Mouse (Mus musculus): ENCODE data around the gene Sptssa.

Sptssa gene

DNA sequence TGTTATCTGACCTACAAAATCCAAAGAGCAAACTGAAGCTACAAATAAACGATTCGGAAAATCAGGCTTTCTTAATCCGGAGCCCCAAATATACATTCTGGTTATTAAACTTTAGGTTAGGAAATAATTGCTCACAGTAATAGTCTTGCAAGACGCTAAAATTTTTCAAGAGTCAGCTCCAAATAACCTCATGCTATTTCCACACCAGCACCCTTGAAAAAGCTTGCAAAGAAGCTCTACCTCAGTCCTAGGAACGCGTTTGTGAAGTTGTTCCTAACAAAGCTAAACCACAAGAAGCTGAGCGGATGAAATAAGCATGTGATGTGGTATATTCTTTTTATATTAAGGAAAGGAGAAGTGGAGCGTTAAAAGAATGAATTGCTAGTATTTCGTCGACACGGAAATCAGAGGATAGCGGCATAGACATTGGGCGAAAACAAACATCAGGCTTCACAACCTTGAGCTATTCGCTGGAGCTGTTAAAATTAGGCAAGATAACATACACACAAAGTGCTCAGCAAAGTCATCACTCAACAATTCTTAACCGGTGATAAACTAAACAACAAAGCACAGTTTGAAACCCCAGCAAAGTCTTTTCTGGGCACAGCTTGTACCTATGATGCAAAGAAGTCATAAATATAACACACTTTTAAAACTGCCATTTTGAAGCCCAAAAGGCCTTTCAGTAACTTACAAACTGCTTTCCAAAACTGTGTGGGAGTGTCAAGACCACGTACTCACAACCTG lies 908 bp downstream of the Sptssa start:
- no peak for DNase-seq (ENCODE audit: low read depth, low spot score)

DNA sequence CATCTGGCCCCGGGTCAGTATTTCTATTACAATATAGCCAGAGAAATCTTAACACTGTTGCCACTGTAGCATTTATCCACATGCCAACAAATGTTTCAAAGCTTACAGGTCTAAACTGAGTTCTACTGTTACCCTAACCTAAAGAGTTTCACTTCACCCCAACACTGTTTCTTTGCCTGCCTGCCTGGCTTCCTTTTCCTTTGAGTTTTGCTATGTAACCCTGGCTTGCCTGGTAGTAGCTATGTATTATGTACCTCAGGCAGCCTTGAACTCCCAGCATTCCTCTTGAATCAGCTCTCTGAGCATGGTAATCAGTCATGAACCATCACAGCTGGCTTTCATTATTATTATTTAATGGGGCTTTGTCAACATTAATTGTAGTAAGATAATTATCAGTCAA lies 1.6 kb downstream of the Sptssa start:
- DNase-seq (ENCODE audit: low read depth, low spot score): no peak

DNA sequence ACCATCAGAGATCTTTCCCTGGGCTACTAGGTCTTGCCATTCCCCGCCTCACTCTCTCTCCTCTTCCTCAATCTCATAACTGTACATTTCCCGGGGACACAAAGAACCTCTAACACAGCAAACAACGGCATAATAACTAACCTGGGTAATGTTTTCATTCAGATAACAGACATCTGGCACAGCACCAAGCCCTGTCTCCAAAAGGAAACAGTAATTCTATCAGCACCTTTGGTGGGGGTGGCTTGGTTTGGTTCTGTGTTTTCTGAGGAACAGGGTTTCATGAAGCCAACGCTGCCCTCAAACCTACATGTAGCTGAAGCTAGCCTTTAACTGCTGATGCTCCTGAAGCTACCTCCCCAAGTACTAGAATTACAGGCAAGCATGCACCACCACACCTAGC lies 2.2 kb downstream of the Sptssa start:
- no peak for DNase-seq (ENCODE audit: low read depth, low spot score)

DNA sequence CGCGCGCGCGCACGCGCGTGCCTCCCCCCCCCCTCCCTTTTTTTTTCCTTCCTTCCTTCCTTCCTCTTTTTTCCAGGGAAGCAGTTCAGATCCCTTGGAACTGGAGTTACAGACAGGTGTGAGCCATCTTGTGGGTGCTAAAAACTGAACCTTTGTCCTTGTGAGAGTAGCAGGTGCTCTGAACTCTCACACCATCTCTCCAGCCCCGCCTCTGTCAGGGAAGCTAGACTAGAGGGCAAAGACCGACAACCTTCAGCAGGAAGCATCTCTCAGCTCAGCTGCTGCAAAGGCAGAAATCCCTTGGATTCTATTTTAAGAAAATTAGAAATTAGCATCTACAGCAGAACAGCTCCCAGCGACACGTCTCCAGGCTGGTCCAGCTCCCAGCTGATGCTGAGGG lies 4.0 kb downstream of the Sptssa start:
- DNase-seq (ENCODE audit: low read depth, low spot score): no peak

DNA sequence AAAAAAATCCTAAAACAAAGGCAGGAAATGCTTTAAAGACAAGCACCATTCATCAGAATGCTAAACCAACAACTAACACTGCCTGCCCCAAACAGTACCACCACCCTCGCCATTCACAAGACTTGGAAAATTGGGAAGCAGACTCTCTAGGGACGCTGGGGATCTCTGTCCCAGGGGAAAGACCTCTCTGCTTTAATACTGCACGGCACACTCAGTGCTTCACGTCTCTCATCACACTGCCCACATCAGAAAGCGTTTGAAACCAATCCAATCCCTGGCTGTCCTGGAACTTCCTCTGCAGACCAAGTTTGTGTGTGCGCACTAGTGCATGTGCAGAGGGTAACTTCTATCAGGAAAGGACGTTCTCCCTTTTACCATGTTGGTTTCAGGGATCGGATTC lies 4.6 kb downstream of the Sptssa start:
- DNase-seq (ENCODE audit: low read depth, low spot score): no peak

DNA sequence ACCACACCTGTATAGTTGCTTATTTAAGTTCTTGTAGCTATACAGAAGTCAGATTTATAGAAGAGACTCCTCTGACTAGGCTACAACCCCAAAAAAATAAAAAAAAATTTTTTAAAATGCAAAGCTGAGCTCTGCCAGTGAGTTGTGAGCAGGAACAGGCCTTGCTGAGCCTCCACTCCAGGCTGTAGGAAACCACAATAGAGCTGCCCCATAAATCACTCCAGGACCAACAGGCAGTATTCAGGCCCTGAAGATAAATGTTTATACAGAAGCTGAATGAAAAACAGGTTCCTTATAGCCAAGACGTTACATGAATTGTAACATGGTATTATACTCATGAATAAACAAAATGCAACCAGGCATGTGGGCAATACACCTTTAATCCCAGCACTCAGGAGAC lies 5.2 kb downstream of the Sptssa start:
- no peak for DNase-seq (ENCODE audit: low read depth, low spot score)

DNA sequence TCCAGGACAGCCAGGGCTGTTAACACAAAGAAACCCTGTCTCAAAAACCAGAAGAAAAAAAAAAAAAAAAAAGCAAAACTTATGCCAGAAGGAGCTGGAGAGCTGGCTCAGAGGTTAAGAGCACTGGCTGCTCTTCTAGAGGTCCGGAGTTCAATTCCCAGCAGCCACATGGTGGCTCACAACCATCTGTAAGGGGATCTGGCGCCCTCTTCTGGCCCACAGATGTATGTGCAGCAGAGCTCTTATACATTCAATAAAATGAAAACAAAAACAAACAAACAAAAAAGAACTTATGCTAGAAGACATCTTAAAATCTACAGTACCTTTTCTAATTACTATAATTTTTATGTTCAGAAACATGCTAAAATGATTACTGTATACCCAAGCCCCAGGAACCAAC lies 11.4 kb downstream of the Sptssa start:
- DNase-seq (ENCODE audit: low read depth, low spot score): no peak

DNA sequence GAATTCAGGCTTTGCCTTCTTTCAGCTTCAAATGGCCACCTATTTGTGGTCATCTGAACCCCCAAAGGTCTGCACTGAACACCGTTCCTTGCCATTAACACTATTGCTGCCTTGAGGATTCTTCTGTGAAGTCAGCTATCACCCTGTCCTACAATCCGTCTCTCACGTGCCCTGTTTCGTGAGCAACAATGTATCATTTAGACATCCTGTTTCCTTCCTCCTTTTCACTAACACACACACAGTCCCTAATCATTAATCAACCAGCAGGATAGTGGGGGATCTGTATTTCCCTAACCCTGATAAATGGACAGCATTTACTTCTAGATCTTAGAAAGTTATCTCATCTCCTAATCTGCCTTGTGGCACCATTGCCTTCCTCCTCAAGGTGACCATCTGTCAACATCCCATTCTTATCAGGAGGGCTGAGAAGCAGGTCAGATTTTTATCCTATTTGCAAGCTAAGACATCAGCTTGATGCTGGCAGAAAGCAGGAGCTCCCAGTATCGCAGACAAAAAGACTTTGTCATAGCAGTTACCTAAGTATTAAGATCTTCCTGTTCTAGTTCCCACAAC lies 13.0 kb downstream of the Sptssa start:
- DNase-seq (ENCODE audit: low read depth, low spot score): no peak

DNA sequence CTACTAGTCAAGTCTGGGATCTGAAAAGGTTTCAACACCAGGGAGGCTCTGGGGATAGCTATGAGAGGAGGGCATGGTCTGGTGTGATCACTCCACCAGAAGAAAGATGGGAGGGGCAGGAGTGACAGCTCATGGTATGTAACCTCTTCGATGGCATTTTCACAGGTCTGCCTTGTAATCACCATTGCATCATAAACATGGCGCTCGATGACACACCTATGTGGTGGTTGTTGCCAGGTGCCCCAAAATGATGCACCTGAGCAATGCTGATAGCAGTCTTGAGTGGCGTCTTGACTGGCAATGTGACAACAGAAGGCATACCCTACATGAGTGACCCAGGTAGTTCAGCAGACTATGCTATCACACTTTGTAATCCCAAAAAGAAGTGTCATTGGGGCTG lies 15.0 kb downstream of the Sptssa start:
- no peak for DNase-seq (ENCODE audit: low read depth, low spot score)

DNA sequence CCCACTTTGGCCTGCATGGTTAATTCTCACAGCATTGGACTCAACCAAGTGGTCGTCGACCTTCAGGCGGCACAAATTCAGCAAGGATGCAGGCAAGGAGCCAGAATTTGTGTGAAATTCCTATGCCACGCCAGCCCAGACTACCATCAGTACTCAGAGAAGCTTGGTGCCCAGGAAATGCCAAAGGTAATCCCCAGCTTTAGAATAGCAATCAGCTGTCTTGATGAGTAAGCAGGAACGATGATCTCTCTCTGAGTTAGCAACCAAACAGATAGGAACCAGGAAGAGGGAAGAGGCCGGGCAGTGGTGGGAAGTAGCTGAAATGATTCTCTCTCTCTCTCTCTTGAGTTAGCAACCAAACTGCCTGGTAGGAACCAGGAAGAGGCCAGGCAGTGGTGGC lies 16.1 kb downstream of the Sptssa start:
- peak; percentile 56 for DNase-seq (ENCODE audit: low read depth, low spot score)

DNA sequence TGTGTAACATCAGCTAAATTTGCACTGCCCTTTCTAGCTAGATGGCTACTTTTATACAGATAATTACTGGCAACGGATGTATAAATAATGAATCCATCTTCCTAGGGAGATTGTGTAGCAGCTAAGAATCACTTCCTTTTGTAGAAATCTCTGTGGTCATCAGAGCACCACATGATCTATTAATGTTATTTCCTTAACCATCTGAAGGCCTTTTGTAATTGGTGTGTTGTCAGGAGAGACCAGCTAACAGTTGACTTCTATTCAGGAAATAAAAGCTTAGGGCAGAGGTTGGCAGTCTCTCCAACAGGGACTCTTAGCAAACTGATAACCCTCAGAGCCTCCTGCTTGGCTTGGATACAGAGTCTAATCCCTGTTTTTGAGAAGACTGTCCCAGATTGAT lies 19.3 kb downstream of the Sptssa start:
- DNase-seq (ENCODE audit: low read depth, low spot score): no peak

DNA sequence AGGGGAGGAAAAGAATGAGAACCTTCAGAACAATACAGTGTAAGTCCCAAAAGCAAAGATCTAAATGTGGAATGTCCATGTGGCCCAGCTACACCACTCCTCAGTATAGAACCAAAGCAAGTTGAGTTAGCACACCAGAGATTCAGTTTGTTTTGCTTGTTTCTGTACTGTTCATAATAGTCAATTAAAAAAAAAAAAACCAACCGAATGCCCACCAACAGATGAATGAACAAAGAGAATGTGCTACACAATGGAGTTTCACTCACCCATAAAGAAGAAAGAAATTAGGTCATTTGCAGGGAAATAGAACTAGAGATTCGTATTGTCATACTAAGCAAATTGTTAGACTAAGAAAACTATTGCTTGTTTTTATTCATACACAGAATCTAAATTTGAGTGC lies 24.2 kb downstream of the Sptssa start:
- DNase-seq (ENCODE audit: low read depth, low spot score): no peak

DNA sequence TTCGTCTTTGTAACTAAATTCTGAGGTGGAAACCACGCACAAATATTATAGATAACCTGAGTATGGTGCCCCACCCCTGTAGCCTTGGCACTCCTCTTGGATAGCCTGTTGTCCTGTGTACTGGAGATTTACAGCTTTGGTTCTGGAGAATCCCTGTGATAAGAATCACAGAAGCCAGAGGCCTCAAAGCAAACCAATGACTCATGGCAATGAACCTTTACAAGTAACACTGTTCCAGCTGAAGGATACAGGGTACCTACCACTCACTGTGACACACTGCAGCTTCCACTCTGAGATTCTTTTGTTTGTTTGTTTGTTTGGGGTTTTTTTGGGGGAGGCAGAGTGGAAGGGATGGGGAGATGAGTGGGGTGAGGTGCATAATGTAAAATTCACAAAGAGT lies 34.4 kb downstream of the Sptssa start:
- no peak for DNase-seq (ENCODE audit: low read depth, low spot score)

DNA sequence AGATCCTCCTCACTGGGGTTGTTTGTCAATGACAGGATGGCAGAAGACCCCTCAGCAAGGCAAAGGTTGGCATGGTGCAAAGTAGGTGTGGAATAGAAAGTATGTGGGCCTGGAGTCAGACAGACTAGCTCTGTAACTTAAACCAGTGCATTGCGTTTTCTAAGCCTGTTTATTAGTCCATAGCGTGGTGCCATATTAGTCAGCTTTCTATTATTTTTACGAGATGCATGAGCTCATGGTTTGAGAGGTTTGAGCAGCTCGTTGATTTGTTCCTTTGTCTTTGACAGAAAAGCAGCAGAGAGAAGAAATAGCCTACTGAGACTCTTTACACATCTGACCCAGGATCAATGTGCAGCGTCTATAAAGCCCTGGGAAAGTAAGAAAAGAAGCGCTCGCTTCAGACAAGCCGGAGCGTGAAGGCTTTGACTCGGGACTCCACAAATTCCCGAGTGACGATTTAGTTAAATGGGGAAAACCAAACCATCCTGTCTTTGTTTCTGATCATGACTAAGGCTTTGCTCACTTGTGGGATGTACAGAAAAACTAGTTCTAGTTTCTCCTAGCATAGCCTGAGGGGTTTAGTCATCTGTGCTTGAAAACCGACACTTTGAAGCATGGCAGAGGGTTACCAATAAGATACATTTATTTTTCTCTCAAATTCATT lies 36.2 kb downstream of the Sptssa start:
- DNase-seq (ENCODE audit: low read depth, low spot score): no peak

DNA sequence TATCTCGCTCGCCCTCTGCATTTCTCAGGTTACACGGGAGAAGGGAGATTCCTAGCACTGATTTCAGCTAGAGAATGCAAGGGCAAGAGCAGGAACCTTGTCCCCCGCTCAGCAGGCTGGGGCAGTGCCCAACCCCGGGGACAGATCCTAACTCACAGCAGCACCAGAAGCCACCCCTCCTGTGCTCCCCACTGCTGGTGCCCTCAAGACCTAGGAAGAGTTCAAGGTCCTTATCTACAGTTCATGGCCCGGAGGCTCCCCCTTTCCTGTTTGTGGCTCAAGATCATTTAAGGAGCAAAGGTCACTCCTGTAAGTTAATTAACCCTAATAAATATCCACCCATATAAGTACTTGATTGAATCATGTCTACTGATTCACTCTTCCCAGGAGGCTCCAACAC lies 47.4 kb downstream of the Sptssa start:
- no peak for DNase-seq (ENCODE audit: low read depth, low spot score)

DNA sequence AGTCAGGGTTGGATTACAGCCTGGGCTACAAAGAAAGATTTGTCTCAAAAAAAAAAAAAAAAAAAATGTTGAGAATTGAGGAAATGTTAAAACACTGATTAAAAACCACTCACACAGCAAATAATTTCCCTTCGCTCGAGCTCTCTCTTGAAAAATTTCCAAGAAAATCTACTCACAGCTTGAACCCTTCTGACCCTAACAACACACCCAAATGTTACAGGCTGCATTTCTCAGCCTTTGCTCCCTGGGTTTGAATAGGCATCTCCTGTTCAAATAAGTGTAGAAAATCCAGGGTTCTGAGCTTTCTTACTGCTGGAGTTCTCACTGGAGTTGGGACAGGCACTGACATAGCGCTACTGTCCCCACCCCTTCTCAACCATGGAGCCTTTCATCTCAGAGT lies 51.2 kb downstream of the Sptssa start:
- no peak for DNase-seq (ENCODE audit: low read depth, low spot score)

DNA sequence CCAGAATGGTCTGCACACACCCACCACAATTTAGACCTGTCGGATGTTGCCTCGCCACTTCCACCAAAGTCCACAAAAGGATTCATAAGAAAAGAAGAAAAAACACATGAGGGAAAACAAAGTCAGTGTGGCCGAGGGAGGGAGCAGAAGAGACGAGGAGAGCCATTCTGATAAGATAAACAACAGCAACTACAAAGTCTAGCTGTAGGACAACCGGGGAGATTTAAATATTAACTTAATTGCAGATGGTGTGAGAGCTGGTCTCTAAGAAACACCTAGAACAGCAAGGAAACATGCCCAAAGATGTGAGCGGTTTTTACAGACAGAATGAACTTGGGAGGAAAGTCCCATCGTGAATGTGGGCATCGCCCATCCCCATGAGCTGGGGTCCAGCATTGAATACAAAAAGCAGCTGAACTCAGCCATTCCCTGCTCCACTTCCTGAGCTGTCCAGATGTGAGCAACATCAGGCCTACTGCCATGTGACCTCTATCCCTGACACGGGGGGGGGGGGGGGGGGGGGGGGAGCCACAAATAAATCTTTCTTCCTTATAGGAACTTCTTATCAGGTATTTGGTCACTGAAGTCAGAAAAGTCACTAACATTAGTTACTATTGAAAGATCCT lies 52.7 kb downstream of the Sptssa start:
- DNase-seq (ENCODE audit: low read depth, low spot score): no peak

DNA sequence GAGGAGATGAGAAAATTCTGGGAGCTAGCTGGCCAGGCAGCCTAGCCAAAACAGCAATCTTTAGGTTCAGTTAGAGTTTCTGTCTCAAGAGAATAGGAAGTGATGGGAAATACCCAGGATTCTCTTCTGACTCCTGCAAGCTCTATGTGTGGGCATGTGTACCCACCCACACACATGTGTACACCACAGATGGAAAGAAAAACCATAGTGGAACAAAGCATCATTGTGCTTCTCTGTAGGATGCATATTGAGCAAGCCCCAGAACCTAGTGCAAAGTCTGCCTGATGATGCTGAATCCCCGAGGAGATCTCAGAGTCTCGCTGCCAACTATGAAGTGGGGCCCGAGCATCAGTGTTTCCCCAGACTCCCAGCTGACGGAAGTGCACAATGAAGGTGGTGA lies 55.9 kb downstream of the Sptssa start:
- DNase-seq (ENCODE audit: low read depth, low spot score): no peak

DNA sequence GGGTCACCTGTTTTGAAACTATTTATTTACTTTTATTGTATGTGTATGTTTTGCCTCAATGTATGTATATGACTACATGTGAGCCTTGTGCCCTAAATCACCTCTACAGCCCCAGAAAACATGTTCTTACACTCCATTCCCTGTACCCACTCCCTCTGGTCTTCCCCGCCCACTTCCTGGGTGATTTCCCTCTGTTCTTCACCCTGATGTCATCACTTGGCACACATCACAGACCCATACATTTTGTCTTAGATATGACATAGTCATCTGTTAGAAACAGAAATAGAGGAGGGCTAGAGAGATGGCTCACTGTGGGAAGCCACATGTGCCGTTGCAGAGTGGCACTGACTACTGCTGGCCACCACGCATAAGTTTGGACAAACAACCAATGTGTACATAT lies 58.0 kb downstream of the Sptssa start:
- DNase-seq (ENCODE audit: low read depth, low spot score): no peak

DNA sequence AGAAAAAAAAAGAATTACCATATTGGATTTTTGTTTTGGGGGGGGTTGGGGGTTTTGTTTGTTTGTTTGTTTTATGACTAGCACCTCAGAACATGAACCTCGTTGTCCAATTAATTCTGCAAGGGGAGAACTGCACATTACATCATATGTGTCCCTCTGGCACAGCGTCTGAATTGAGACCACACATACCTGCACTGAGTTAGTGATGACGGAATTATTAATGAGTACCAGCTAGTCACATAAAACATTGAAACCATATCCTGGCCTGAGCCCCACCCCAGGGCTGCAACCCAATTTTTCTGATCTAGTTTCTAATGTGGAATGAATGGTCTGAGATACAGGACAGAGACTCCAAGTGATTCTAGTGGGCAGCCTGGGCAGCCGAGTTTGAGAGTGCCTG lies 59.7 kb downstream of the Sptssa start:
- DNase-seq (ENCODE audit: low read depth, low spot score): no peak

Measured in skeletal muscle tissue, adult 2 months (tissue).